Mouse (Mus musculus) cortical plate, adult 2 months (tissue): ENCODE measurements around the gene Ctsw.

Experiments
- CTCF ChIP-seq: fragments of 200-500 bp; IDR thresholded peaks from 2 replicates; pipeline ENCODE4 v1.5.1; 2011; ENCODE audit warnings: mild to moderate bottlenecking, control low read depth, low read length; ENCODE audit not compliant: insufficient read depth; ENCODE audit errors: extremely low read depth
- POLR2A ChIP-seq: fragments of 200-500 bp; IDR thresholded peaks from 2 replicates; pipeline ENCODE4 v1.6.1; 2011; ENCODE audit warnings: mild to moderate bottlenecking, low read length, control low read depth; ENCODE audit not compliant: insufficient read depth; ENCODE audit errors: extremely low read depth

DNA sequence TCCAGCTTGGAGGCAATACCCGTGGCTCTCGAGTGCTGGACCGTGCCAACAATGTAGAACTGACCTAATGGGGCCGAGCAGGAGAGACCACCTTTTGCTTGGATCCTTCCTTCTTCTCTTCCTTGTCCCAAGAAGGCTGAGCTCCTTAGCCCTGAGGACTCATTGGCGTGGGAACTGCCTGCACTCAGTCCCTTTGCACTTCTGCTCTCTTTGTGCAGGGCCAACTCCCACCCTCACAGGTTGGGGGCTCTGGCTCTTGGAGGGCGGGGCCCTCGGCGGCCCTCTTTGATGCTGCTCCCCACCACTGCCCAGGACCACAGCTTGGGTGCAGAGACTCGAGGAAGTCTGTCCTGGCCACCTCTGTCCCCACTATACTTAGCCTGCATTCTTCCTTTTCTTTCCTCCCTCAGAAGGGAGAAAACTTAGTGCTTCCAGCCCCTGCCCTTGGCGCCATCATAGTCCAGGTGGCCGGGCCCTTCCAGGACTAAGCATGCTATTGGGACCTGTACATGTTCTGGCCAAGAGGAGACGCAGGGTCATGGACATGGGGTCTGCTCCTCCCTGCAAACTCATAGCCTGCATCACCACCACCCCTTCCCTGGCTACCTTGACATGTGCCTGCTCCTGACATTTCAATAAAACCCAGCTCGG lies 41.5 kb downstream of the Ctsw start:
- TF ChIP-seq CTCF: no peak
- TF ChIP-seq POLR2A: no peak
